Mouse (Mus musculus): ENCODE measurements at regions not wholly inside any gene's neighbourhood (a gene's known extent, or its start where the extent isn't known, plus 50 kb on each side); places are given as distances from the start of the nearest gene placed in this dataset.

DNA sequence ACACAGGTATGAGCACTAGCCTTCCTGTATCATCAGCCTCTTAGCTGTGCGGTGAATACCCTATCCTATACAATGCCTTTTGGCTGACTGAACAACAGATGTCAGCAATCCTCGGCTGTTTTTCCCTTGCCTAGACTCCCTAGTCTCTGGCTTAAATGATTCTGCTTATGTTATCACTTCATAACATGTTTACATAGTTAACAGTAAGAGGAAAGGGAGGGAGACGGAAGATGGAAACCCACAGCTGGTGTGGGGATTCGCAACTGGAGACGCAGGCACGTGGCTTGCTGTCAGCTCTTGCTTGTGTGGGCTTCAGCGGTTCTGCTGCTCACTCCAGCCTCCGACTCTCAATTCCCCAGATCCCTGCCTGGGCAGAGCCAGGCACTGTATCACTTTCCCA is 367.2 kb downstream of the Cbln4 start:
- peak in 1 of 2 experiments; percentile 11 for DNase-seq (ENCODE audit: low spot score in 2 of 2)

DNA sequence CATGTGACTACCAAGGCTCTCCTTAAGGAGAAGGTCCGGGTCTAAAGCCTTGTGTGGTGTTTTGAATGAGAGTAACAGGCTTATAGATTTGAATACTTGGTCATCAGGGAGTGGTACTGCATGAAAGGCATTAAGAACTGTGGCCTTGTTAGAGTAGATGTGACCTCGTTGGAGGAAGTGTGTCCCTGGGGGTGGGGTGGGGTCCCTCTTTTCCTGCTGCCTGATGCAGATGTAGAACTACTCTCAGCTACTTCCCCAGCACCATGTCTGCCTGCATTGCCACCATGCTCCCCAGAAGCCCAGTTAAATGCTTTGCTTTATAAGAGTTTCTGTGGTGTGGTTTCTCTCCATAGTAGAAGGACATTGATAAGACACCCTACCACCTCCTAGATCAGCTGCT is 367.9 kb downstream of the Cbln4 start:
- no peak for DNase-seq (ENCODE audit: low spot score in 2 of 2)

DNA sequence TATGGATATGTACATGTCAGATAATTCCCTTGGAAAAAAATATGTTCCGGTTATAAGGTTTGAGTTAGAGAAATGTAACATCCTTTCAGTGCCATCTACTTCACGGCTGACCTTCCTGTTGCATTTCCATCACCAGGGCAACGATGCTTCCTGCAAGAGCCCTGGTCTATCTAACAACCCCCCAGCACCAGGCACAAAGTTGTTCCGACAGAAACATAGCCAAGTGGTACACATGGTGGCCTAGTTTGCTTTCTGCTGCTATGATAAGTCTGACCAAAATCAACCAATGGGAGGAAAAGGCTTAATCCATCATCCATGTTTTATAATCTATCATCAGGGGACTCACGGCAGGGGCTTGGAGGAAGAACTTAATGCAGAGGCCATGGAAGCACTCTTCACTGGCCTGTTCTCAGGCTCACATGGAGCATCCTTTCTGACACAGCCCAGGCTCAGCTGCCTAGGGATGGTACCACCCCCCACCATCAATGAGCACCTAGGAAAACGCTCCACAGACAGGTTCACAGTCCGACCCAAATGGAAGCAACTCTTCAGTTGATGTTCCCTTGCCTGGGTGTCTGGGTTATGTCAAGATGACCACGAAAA is 372.2 kb downstream of the Cbln4 start:
- DNase-seq (ENCODE audit: low spot score in 2 of 2): no peak

DNA sequence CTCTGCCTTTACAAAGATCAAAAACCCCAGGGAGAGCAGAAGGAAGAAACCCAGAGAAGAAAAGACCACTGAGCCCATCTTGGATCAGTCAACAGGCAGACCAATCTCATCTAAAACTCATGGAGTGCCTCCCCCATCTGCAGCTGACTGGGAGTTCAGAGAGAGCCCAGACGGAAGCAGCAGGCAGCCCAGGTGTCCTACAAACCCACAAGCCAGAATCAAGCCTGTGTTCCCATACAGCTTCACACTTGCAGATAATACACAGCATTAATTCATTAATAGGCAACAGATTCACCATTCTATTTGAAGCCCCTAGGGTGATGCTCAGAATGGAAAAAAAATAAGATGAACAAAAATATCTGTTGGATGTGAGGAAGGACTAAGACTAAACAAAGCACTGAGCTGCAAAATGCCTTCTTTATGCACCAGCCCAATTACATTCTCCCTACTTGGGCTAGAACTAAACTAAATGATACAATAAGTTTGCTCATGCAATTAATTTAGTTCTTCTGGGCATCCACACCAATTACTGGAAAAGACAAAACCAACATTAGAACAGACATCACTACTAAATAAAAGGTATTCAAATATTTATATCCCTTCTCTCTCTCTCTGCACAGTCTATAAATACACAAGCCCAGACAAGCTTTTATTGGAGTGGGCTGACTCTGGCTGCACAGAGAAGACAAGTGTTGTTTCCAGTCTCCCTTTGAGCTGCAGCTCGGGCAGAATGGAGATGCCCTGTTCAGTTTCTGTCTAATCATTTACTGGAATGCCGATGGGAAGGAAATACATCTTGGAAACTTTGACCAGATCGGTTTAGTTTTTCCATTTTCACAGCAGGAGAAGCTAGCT is 374.2 kb downstream of the Cbln4 start:
- no peak for DNase-seq (ENCODE audit: low spot score in 2 of 2)

DNA sequence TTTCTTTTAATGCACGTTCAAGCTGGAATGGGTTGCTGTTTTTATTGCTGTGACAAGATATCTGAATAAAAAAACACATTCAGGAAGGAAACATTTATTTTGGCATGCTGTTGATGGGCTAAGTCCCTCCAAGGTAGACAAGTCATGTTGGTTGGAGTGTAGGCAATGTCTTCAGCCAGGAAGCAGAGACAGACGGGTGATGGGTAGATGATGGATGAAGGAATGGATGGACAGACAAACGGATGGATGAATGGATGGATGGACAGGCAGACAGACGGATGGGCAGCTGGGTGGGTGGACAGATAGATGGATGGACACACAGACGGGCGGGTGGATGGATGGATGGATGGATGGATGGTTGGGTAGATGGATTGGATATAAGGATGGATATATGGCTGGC is 380.7 kb downstream of the Cbln4 start:
- no peak for DNase-seq (ENCODE audit: low spot score in 2 of 2)

DNA sequence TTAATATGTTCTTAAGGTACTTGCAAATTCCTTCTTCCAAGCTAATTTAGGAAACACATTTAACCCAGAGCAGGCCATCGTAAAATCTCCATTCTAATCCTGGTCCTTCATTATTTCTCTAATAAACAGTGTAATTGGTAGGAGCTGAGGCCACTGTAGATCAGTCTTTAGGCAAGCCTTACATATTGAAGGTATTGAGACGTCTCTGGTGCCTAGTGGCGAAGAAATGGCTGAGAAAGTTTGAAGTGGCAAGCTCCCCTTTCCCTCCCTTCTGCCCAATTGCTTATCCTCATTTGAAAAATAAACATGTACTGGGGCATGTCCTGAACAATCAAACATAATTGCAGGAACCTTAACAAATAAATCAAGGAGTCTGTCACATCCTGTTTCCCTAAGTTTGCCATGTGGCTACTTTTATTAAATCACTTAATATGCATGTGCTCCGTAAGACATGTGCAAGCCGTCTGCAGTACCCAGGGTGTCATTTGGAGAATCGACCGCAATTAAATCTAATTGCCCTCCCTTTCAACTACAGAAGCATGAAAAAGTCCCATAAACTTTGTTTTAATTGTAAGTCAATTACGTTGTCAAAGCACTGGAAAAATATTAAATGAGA is 381.3 kb downstream of the Cbln4 start:
- DNase-seq (ENCODE audit: low spot score in 2 of 2): no peak

DNA sequence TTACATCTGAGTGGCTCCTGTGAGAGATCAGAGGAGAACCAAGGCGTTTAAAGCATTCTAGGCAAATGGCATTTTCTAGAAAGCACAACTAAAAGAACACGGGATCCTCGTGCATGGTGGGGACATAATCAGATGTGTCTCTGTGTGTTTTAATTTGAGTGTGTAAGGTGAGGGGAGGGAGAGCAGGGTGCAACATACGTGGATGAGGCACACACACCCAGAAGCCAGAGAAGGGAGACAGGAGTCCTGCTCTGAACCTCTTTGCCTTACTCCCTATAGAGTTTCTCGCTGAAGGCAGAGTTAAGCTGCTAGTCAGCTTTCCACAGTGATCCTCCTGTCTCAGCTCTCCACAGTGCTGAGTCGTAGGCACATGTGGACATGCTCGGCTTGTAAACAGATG is 386.1 kb downstream of the Cbln4 start:
- no peak for DNase-seq (ENCODE audit: low spot score in 2 of 2)

DNA sequence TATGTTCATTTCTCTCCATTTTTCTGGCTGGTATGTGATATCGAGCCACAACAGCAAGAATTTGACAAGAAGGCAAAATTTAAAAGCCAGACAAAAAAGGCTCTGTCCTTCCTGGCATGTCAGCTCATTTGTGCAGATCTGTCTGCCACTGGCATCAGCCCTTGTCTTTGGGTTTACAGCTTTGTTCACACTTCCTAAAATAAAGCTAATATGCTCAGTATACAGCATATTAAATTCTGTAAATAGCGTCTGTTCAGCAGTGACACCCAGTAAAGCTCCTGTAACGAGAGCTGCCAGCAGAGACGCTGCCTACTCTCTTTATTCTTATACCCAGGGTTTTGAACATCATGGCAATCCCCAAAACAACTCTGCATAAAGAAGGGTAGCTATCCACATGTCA is 401.5 kb downstream of the Cbln4 start:
- no peak for DNase-seq (ENCODE audit: low spot score in 2 of 2)

DNA sequence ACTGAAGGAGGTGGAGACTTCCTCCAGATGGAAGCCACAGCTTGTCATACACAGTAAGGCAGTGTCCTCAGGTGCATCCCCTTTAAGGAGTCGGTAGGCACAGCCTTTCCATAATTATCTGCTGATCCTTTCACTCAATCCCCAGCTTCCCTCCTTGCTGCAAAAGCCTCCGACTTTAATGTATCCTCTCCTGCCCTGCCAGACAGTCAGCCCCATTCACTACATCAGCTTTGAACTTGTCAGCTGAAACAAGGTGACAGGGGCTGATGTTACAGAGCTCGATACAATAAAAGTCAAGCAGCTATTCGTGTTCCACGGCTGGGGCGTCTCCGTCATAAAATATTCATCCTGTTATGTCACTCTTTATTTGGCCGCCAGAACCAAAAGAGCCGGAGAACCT is 402.8 kb downstream of the Cbln4 start:
- DNase-seq (ENCODE audit: low spot score in 2 of 2): no peak

DNA sequence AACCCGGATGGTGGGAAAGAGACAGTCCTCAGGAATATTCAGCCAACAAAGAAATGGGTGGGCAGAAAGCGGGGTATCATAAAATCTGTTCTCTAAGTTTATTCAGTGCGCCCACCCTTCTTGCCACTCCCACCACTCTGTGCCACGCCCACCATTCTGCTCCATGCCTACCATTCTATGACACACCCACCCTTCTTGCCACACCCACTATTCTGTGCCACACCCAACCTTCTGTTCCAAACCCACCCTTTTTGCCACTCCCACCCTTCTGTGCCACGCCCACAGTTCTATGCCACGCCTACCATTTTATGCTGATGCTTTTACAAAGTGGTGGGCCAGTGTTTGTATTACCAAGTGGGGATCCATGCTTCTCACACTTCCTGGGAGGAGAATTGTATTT is 404.3 kb downstream of the Cbln4 start:
- no peak for DNase-seq (ENCODE audit: low spot score in 2 of 2)

DNA sequence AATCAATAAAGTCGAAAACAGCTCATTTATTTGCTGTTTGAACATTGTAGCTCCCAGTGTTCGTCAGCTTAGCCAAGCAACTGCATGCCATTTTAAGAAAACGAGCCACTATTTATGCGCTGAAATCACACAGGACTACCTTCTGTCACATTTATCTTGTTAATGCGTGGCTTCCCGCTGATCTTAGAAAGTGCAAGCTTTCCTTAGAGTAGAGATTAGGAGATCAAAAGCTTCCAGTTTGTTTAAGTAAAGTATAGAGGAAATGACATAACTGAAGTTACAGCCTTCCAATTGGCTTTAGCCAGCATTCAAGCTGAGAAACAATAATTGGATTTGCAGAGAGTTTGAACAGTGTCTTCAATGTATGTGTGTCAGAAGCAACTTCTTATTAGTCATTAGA is 406.4 kb downstream of the Cbln4 start:
- no peak for DNase-seq (ENCODE audit: low spot score in 2 of 2)

DNA sequence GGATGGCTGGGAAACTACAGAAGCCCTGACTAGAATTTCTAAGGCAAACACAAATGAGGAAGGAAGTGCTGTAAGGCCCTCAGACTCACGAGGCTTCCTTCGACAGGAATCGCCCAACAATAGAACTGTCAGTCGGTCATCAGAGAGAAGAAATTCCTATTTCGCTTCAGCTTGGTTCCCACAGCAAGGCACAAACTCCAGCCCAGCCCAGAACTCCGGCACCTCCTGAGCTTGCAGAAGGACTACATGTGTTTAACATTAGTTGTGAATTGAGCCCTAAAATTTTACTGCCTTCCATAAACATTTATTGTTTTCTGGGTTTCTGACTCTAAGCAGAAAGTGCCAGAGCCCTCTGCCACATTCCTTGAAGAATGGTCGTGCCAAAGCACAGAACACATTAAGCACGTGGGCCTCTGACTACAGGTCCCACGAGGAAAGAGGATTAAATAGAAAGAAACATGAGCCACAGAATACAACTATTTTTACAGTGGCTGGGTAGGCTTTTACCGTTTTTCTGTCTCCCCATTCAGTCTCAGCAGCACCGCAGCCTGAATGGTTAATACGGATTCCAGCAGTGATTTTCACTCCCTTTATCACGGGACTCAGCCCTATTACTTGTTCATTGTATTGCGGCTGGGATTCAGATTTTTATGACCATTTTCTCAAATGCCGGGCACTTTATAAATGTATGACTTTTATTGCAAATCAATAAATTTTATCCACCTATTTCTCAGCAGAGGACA is 409.7 kb downstream of the Cbln4 start:
- peak in 1 of 2 experiments; percentile 22 for DNase-seq (ENCODE audit: low spot score in 2 of 2)

DNA sequence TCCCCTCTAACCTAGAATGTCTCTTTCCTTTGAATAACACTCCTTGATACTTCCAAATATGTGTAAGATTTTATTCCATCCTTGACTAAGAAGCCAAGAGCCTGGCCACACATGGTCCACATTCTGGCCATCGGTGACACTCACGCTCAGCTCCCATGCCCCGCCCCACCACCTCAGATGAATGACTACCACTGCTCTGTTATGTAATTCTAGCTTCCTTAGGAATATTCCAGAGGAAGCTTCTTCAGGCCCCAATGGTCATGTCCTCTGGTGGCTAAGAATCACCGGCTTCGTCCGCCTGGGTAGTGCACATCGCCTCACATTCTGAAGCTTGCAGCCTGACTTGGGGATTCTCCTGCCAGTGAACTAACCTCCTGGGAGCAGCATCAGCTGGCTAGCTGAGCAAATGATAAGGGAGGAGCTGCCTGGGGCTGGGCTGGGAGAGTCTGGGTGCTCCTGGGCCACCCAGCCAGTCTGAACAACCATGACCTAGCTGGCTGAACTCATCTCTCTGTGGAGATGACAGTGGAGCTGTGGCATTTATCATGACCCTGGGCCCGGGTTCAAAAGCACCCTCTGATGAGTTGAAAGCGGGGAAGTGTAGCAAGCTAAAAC is 413.1 kb downstream of the Cbln4 start:
- peak in 1 of 2 experiments; percentile 22 for DNase-seq (ENCODE audit: low spot score in 2 of 2)

DNA sequence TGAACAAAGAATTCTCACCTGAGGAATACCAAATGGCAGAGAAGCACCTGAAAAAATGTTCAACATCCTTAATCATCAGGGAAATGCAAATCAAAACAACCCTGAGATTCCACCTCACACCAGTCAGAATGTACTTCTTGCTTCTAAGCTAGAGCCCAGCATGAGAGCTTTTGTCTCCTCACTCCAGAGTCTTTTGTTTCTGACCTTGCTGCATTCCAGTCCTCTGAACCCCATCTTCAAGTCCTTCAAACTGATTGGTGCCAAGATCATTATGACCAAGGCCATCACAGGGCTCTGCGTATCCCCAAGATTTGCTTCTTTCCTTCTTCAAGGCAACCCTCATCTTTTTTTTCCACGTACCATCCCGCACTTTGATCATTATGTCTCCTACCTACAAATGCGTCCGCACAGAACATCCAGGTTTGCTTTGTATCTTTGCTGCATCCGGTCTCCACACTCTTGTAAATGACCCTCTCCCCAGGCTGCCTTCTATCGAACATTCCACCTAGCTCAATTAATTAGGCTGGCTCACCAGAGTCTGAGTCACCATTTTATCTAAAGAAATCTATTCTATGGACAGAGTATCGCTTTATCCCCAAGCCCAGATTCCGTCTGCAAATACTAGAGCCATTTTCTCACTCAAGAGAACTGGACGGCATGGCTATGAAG is 414.9 kb downstream of the Cbln4 start:
- DNase-seq (ENCODE audit: low spot score in 2 of 2): no peak

DNA sequence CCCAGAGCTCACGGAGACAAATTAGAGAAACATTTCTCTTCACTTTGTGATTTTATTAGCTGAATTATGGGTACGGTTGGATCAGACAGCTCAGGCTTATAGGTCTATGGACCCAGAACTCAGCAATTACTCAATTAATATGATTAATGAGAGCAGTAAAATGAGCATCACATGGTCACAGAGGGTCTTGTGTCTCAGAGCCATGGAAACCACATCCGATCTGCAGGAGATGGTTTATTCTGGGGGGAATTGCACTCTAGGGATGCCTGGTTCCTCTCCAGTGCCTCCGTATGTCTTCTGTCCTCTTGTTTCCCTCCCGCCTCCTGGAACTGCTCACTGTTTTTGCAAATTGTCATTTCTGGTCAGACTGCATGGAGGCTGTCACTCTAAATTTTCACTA is 422.6 kb downstream of the Cbln4 start:
- DNase-seq (ENCODE audit: low spot score in 2 of 2): no peak

DNA sequence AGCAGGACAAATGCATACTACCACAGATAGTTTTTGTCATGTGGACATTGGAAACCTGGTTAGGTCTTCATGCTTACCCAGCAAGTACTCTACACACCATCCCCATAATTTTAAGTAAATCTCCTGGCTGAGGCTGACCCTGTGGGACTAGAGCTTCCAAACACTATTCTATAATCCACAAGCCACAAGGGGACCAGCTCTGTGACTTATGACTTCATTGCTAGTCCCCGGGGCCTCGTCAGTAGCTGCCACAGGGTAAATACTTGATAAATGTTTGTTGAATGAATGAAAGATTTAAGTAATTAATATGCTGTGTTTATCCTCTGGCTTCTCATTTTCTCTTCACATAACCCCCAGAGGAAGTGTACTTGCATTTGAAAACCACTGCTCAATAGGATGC is 423.0 kb downstream of the Cbln4 start:
- DNase-seq (ENCODE audit: low spot score in 2 of 2): no peak

DNA sequence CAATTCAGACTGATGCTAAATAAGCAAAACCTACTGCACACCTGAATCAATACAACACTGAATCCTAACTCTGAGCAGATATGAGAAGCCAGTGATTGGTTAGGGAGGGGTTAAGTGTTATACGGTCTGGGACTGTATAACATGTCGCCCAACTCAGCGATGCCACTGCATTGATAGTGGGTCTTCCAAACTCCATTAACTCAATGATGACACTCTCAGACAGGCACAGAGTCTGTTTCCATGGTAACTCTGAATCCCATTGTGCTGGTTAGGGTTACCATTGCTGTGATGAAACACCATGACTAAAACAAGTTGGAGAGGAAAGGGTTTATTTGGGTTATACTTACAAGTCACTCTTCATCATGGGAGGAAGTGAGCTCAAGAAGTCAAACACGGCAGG is 424.5 kb downstream of the Cbln4 start:
- DNase-seq (ENCODE audit: low spot score in 2 of 2): no peak

DNA sequence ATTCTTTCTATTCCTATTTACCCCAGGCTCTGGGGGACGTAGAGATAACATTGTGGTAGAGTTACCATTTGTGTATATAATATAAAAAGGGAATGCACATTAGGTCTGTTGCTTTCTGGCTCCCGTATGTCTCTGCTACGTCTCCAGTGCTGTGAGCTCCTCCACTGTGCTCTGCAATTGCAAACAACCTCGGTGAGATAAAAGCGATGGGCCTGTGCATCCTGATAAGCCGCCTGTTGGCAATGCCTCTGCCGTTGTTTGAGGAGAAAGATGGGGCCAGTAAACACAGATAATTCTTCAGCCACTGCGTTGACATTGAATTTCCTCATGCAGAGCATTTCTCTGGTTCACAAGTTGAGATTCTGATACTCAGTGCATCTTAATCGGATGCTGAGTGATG is 424.9 kb downstream of the Cbln4 start:
- no peak for DNase-seq (ENCODE audit: low spot score in 2 of 2)

DNA sequence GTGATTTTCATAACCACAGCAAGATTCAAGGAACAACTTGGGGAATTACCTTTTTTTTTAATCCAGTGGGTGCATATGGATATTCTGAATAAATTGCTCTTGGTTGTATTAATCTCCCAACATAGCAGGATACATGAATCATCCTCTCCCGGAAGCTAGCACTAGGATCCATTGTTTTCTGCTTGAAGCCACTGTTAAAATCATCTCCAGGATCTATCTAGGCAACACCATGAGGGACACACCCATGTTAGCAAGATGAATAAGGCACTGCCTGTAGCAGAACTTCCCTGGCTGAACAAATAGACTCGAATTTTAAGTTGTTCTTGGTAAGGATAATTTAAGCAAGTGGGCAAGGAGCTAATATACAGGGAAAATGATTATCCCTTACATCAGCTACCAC is 427.8 kb downstream of the Cbln4 start:
- no peak for DNase-seq (ENCODE audit: low spot score in 2 of 2)

DNA sequence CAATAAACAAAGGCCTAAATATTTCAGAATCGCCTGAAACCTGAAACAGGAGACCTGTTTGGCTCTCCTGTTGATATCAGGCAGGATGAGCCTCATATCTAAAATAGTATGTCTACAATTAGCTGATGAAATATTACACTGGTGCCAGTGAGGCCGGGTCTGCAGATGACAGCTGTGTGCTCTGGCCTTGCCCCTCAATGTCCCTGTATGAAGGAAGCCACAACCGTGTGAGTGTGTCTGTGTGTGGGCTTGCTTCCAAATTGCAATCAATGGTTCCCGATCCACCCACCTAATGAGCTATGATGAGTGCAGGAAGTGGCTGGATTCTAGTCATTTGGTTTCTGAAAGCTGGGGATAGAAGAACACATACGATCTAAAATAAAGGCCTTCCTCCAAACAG is 438.2 kb downstream of the Cbln4 start:
- no peak for DNase-seq (ENCODE audit: low spot score in 2 of 2)

DNA sequence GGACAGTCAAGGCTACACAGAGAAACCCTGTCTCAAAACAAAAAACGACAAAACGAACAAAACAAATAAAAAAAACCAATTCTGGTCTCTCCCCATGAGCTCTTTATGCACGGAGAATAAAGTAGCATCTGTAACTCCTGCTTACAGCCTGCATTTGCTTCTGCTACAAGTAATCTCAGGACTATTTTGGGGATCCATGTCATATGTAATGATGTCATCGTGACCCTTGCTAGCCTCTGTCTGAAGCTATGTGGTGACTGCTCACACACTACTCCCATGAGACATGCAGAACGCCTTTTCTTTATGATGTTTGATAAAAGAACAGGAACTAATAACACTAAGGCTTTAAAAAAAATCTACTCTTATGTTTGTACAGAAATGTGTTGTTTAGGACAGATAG is 448.0 kb downstream of the Cbln4 start:
- DNase-seq (ENCODE audit: low spot score in 2 of 2): no peak

All from gastrocnemius, postnatal 4 days (tissue).